Mouse (Mus musculus): Measurements from ENCODE around the gene Zmym4.
"Not testable (repeated sequence)": the region's sequence is repeated elsewhere in the genome, so short reads cannot be mapped to it uniquely, and the experiment has no call there.

The Zmym4 gene

DNA sequence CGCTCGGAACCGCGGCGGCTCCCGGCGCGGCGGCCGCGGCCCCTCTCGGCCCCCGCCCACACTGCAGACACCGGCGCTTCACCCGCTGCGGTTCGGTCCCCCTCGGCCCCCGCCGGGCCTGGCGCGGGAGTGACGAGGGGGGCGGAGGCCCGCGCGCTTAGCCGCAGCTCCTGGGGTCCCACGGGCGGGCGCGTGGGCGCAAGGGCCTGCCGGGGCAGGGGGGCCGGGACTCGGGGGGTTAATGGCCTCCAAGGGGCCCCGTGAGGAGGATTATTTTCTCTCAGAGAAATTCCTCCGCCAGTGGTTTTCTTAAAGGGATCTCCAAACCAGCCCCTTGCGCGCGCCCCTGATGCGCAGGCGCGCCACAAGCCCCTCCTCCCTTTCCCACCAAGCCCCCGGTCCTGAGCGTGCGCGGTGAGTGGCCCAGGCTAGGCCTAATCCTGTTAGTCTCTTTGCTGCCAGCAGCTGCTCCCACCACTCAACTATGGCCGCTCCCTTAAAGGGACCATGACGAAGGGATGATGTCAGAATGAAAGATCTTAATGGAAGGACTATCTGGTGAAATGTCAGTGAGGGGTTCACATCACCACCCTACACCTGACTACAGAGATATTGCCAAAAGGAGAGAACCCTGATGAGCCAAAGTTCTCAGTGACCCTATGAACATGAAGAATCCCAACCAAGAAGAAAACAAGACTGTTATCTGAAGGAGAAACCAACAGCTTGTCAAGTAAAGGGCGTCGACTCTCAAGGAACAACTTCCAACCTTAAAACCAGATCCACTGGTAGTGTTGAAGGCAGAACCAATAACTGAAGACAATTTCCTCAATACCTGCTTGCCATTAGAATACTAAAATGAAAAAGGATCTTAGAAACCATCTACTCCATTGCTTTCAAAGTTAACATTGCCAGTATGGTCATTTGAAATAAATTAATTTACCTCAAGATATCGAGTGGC lies at the start of gene Zmym4:
Zmym4 (minus strand) TSS at position 272 of the 958 bp plus-strand sequence.
- DNase-seq = peak; percentile 100

DNA sequence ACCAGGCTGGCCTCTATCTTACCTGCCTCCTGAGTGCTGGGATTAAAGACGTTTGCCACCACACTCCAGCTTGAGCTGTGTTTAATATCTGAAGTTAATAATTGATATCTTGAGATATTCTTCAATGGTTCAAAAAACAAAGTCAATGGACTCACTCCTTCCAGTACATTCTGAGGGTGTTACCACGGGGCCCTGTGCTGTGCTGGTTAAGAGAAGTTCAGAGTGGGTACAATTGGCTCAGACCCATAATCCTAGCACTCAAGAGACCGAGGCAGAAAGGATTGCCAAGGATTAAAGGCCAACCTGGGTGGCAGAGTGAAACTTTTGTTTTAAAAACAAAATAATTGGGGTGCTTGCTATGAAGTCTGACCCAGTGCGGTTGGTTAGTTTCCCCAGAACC lies 48.4 kb upstream of the Zmym4 start:
- peak; percentile 82 for DNase-seq

DNA sequence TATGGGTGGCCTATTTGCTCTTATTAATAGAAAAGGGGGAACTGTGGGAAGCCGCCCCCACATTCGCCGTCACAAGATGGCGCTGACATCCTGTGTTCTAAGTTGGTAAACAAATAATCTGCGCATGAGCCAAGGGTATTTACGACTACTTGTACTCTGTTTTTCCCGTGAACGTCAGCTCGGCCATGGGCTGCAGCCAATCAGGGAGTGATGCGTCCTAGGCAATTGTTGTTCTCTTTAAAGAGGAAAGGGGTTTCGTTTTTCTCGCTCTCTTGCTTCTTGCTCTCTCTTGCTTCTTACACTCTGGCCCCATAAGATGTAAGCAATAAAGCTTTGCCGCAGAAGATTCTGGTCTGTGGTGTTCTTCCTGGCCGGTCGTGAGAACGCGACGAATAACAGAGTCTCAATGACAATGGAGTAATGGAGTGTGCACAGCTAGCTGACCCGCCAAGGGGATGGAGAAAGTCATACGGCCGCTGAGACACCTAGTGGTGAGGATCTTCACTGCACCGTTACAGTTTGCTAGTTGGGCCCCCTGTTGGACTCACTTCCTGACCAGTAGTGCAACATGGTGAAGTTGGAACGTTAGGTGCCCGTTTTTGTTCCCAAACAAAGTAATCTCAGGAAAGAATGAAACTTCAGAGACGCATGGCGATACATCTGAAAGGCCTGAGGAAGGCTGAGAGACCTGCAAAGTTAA lies 47.5 kb upstream of the Zmym4 start:
- DNase-seq = peak; percentile 99

DNA sequence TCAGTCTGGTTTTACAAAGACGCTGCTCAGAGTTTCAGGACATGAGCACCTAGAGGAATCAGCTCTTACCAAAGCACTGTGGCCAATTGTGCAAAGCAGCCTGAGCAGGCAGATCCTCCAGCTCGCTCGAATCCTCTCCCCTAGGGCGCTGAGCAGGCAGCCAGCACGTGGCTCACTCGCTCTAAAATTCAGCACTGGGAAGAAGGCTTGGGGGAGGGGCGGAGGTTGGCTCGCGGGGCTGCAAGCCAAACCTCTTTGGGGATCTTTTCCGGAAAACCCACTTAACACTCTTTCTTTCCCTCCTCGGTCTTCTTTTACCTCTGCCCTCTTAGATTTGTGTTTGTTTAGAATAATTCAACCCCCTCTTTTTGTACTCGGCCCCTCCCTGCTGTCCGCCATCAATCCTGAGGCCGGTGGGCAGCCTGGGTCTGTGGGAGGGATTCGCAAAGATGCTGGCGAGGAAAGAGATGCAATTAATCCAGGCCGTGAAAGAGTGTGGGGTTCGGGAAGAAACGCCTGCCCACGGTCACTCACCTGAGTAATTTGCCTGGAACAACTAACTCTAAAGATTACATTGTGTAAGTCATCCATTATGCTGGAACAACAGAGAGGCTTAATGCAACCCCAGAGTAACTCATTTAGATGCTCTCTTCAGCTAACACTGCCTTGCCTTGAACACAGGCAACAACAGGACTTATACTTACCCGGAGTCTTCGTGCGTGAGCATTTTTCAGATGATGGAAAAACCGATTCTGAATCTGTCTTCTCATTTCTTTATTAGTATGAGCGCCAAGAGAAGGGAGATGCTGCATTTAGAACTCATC lies 37.4 kb upstream of the Zmym4 start:
- DNase-seq = peak; percentile 88

DNA sequence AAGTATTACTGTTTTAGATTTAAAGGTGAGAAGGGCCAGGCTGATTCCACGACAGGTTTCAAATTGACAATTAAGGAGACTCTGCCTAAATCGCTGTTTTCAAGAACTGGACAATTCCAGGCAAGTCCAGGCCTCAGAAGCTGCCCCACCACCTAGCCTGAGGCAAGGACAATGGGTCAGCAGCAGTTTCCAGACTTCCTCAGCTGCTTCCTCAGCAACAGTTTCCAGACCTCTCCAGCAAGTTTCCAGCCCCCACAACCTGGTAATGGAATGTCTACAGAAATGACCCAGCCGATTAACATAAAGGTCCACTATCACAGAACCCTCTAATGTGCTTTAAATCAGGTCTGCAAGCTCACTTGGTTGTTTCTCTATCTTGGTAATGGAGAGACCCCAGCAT lies 36.4 kb upstream of the Zmym4 start:
- DNase-seq = peak; percentile 55

DNA sequence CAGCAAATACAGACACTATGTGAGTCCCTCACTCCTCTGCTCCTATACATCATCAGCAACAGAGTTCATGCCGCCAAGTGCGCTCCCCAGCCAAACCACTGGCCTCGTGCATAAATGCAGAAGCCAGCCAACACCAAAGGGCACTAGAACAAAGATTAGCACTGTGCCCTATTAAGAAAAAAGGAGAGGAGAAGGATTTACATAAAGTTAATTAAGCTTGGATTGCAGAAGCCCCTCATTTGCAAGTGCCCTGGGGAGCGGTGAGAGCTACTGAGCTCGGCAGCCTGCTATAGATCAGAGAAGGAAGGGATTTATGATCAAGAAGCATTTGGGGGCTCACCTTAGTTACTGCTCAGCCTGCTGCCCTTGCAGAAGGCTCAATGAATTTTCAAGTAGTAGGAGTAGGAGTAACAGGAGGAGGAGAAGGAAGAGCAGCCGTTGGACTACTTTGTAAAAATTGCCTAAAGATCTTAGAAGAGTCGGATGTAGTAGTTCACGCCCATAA lies 32.7 kb upstream of the Zmym4 start:
- DNase-seq = no peak

DNA sequence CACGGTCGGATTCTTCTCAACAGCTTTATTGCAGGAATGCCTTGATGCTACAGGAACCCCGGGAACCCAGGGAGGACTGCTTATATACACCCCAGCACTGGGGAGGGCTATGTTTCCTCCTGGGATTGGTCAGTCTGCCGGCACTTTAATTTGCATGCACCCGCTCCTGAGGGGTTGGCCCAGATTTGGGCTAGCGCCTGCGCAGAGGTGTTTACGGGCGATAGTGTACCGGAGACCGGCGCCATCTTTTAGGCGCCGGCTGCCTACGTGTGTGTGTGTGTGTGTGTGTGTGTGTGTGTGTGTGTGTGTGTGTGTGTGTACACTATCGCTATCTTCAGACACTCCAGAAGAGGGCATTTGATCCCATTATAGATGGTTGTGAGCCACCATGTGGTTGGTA lies 31.4 kb upstream of the Zmym4 start:
- not testable (repeated sequence) for DNase-seq

DNA sequence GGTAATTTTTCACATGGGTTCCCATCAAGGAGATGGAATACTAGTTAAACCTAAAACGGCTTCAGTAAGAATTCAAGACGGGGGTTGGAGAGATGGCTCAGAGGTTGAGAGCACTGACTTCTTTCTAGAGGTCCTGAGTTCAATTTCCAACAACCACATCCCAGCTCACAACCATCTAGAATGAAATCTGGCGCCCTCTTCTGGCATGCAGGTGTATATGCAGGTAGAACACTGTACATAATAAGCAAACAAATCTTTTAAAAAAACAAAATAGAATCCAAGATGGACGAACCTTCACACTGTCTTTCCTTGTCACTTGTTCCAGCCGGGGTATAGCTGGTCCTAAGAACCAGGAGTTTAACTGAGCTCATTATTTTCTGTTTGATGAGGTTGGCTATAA lies 24.4 kb upstream of the Zmym4 start:
- no peak for DNase-seq

DNA sequence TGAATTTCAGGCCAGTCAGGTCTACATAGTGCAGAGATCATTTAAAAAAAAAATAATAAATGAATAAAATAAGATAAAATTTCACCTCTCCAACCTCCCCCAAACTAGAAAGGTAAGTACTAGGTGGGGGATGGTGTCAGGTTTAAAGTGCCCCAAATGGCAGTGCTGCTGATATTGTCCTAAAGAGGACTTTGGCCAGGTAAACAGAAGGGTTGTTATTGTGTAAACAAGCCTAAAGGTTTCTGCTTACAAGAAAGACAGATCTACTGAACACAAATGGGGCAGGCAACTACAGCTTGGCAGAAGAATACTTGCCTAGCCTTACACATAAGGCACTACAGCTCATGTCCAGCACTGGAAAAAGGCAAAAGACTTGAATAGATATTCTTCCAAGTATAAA lies 22.6 kb upstream of the Zmym4 start:
- DNase-seq = no peak

DNA sequence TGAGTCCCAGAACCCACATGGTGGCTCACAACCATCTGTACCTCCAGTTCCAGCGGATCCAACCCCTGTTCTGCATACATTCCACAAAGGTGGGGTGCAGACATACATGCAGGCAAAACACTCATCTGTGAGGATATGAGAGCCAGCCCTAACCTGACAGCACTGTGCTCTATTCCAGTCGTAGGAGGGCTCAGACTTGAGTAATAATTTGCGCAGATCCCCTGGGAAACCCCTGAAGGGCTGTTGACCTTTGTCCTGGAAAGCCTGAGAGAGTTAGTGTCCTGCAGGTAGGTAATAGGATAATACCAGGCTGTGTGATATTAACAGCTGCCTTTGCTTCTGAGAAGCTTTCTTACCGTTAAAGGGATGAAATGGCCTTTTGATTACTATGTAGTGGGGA lies 20.6 kb upstream of the Zmym4 start:
- peak; percentile 44 for DNase-seq

DNA sequence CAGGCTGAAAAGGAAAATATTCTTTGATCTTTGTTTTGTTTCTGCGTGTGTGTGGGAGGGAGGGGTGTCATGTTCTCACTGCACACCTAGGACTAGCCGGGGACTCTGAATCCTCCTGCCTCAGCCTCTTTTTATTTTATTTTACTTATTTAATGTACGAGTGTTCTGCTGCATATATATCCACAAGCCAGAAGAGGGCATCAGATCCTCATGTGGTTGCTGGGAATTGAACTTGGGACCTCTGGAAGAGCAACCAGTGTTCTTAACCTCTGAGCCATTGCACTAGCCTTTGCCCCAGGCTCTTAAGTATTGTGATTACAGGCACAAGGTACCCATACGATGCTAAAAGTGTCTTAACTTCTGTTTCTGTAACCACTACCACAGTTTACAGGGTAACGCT lies 18.8 kb upstream of the Zmym4 start:
- DNase-seq = peak; percentile 18

DNA sequence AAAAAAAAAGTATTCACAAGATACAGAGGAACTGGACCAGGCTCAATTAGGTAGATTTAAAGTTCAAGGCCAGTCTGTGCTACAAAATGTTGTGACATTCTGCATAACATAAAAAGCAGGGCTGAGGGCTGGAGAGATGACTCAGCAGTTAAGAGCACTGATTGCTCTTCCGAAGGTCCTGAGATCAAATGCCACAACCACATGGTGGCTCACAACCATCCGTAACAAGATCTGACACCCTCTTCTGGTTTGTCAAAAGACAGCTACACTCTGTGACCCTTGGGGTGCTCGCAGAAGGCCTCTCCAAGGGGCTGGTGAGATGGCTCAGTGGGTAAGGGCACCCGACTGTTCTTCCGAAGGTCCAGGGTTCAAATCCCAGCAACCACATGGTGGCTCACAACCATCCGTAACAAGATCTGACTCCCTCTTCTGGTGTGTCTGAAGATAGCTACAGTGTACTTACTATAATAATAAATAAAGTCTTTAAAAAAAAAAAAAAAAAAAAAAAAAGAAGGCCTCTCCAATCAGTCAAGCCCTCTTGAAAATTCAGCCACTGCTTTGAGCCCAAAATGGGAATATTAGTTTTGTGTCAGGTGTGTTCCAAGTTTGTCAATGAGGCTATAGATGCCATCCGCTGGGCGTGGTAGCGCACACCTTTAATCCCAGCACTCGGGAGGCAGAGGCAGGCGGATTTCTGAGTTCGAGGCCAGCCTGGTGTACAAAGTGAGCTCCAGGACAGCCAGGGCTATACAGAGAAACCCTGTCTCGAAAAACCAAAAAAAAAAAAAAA lies 16.0 kb upstream of the Zmym4 start:
- peak; percentile 29 for DNase-seq

DNA sequence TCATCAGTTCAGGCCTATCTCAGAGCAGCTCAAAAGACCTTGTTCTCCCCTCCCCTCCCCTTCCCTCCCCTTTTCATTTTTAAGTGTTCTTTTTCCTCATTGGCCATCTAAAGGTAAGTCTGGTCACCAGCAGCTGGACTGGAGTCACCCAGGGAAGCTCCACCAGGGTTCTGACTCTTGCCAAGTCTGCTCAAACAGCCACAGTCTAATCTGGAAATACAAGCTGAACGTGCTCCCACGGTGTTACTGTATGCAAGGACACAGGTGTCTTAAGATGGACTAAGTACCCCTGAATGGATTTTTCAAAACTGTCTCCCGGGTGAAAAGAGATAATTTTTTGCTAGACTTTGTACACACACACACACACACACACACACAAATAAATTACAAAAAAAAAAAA lies 15.4 kb upstream of the Zmym4 start:
- no peak for DNase-seq

DNA sequence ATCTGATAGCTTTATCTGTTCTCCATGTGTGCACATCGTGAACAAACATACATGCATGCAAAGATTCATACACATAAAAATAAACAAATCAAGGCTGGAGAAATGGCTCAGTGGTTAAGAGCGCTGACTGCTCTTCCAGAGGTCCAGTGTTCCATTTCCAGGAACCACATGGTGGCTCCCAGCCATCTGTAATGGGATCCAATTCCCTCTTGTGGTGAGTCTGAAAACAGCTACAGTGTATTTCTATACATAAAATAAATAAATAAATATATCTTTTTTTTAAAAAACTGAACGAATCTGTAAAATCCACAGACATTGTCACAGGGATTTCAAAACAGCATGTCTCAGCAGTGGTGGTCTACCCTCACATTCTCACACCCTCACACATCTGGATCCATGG lies 10.8 kb upstream of the Zmym4 start:
- DNase-seq = peak; percentile 48

DNA sequence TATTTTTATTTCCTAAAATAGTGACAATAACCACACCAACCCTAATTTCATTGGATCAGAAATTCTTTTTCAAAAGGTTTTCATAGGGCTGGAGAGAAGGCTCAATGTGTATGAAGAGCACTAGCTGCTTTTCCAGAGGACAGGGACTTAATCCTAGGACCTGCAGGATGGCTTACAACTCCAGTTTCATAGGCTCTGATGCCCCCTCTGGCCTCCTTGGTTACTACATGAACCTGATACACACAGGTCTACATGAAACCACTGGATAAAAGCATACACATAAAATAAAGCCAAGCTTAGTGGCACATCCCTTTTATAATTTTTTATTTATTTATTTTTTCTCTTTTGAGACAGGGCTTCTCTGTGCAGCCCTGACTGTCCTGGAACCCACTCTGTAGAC lies 9.5 kb upstream of the Zmym4 start:
- DNase-seq = peak; percentile 51

DNA sequence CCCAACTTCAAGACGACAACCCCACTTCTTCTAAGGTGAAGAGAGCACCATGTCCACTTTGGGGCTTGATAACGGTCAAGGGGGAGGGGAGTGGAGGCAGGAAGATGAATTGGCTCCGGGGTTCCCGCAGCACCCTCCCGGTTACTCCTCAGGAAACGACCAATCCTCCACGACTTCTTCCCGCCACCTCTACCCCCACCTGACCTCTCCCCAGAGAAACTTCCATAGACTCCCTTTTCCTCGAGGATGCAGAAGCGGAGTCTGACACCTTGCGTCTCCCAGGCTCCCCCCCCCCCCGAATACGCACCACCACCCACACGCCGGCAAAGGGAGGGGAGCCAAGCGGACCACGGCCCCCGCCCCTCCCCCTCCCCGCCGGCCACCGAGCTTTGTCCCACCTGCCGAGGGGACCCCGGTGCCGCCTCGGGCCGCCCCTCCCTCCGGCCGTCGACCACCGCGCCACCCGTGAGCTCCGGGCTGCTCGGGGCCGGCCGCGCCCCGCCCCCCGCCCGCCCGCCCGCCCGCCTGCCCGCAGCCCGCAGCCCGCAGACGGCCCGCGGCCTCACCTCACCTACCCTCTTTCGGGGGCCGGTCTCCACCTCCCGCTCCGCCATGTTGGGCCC lies 583 bp downstream of the Zmym4 start:
- peak; percentile 90 for DNase-seq

DNA sequence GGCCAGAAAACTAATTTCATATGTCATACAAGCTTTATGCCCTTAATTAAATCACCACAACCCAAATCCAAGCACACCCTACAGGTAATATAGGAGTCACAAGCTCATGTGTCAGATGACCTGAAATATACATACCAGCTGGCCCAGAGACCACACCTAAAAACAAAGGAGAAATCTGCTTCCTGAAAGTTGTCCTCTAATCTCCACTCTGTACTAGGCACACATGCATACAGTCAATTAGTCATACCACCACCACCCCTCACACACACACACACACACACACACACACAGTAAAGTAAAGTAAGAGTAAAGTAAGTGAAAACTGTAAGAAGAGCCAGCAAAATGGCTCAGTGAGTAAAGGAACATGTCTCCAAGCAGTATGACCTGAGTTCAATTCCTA lies 9.3 kb downstream of the Zmym4 start:
- no peak for DNase-seq

DNA sequence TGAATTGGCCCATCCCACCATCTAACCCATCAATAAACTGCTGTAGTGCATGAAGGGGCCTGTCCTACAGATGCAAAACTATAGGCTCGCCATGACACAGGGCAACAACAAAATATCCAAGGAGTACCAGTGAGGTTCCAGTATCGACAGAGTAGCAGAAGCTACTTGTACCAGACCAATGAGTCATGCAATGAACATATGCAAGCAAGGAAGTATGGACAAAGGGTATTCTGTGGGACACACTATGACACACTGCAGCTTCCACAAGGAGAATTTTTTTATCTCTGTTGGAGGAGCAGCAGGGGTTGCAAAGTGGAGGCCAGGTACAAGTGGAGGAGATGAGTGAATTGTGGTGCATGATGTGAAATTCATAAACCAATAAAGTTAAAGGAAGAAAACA lies 9.7 kb downstream of the Zmym4 start:
- DNase-seq = no peak

DNA sequence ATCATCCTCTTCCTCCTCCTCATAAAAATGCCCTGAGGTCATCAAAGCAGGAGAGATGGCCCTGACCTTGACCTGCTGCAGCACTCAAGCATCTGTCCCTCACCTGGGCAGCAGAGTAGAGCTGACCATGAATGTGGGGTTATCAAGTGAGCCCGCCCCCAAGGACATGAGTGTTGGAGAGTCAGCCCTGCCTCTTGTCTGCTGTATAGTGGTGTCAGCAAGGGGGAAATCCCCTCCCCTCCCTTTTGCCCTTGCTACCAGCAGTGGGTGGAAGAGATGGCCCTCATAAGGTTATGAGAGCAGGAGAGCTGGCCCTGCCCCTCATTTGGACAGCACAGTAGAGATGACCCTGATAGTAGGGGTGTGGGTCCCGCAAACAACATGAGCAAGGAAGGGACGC lies 10.5 kb downstream of the Zmym4 start:
- DNase-seq = no peak

DNA sequence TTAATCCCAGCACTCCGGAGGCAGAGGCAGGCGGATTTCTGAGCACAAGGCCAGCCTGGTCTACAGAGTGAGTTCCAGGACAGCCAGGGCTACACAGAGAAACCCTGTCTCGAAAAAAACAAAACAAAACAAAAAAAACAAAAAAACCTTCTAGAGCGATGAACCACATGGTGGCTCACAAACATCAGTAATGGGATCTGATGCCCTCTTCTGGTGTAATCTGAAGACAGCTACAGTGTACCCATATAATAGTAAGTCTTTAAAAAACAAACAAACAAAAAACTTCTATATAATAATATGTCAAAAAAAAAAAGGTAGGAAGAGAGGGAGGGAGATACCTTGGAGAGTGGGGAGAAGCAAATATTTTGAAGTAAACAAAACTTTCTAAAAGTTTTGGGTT lies 17.1 kb downstream of the Zmym4 start:
- not testable (repeated sequence) for DNase-seq

DNA sequence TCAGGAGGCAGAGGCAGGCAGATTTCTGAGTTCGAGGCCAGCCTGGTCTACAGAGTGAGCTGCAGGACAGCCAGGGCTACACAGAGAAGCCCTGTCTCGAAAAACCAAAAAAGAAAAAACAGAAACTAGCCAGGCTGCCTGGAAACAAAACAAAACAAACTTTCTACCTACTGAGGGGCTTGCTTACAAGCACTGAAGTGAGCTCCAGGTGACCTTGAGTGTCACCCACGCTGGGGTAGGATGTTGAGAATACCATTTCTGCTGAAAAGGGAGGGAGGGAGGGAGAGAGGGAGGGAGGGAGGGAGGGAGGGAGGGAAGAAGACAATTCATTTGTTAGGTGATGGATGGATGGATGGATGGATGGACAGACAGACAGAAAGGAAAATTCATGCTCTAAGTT lies 24.5 kb downstream of the Zmym4 start:
- no peak for DNase-seq

DNA sequence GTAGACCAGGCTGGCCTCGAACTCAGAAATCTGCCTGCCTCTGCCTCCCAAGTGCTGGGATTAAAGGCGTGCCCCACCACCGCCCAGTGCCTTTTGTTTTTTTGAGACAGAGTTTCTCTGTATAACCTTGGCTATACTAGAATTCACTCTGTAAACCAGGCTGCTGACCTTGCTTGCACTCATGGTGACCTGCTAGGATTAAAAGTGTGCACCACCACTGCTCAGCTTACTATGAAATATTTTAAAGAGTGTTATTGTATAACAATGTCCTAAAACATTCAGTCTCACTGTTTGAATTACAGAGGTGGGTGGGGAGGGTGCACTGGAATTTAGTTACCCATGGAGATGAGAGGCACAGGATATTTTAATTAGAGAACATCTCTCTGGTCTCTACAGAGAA lies 25.1 kb downstream of the Zmym4 start:
- DNase-seq = no peak
